In the genomic region with DNA sequence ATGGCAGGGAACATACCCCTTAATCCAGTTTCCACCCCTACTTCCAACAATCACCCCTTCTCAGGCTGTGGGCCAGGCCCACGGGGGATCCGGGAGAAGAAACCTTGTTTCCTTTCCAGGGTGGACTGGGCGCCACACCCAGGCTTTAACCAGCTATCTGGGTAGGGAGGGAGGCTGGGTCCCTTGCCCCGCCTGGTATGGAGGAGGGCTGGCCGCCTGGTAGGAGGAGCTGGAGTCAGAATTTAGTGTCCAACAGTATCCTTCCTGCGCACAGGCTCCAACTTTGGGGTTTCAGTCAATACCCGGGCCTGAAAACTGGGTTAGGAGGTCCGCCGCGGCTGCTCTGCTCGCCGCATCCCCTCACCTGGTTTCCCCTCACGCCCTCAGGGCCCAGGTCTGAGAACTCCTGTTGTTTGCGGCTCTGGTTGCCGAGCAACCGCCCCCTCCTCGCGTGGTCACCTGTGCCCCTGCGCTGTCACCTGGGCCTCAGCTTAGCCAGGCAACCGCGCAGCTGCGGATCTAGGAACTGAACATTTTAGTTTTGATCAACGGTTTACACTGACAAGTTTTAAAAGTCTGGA, we compare ENCODE assay signal across 10 mouse cellular contexts. TPM values are rescaled to one million over a fixed set of nuclear protein-coding genes. Genes with fewer than 3 reads are reported as not detected.
A peak's percentile ranks its signal among the peaks of the same experiment; 100 is the strongest.
DNase-seq lines count a peak whose midpoint lies in the region; ATAC-seq and TF ChIP-seq lines count a peak whose summit lies in the region.
"Had no signal": no experiment of that assay in that cellular context is flagged by ENCODE, and none has a peak within 500 bp of the region (broad histone marks: within the 10 kb centered on the region; RNA-seq: fewer than 3 reads in every experiment).

A gene (minus strand): TSS at position 408 of the 581 bp plus-strand sequence.

- peak within 1 kb of the TSS; percentile 60 for H3K4me2 ChIP-seq in heart, embryonic 13.5 days
- peak within 1 kb of the TSS; percentile 20 for H3K4me2 ChIP-seq in hindbrain, embryonic 13.5 days
- H3K4me2 ChIP-seq in midbrain, embryonic 12.5 days (replicated peaks): 0 out of 2 replicates have a peak within 1 kb of the TSS, but pooled peaks have one; percentile 11

- no peaks in the 10 kb centered on the region for H3K36me3 ChIP-seq in heart, embryonic 13.5 days
- no peaks in the 10 kb centered on the region for H3K36me3 ChIP-seq in heart, adult 2 months (ENCODE audit: control insufficient read depth, insufficient read depth, low read length)
- no peaks in the 10 kb centered on the region for H3K36me3 ChIP-seq in hindbrain, embryonic 13.5 days
- no peaks in the 10 kb centered on the region for H3K36me3 ChIP-seq in midbrain, embryonic 12.5 days

- no peak for ATAC-seq in heart, embryonic 13.5 days (ENCODE audit: extremely low read depth, insufficient number of reproducible peaks, low FRiP score, low TSS enrichment)
- ATAC-seq in hindbrain, embryonic 13.5 days (ENCODE audit: low FRiP score): no peak
- ATAC-seq in midbrain, embryonic 12.5 days (ENCODE audit: low FRiP score, low read depth): no peak
- ATAC-seq: Patski had no signal

- H3K4me1 ChIP-seq in heart, embryonic 13.5 days: peaks cover 23% of the 10 kb centered on the region
- no peaks in the 10 kb centered on the region for H3K4me1 ChIP-seq in heart, adult 2 months (ENCODE audit: control insufficient read depth, insufficient read depth, low read length)
- H3K4me1 ChIP-seq in hindbrain, embryonic 13.5 days (replicated peaks): peaks cover 25% of the 10 kb centered on the region
- H3K4me1 ChIP-seq in midbrain, embryonic 12.5 days: peaks cover 21% of the 10 kb centered on the region

- WGBS in heart, embryonic 13.5 days: 11% methylated on average over 23 of the region's 23 CpGs
- 28% methylated on average over 23 of the region's 23 CpGs for WGBS in heart, adult 2 months
- 12% methylated on average over 23 of the region's 23 CpGs for WGBS in hindbrain, embryonic 13.5 days
- 9% methylated on average over 23 of the region's 23 CpGs for WGBS in midbrain, embryonic 12.5 days

- no peak for TF ChIP-seq EP300 in heart, adult 2 months (IDR thresholded peaks at IDR 0.05; ENCODE audit: insufficient read depth, low read depth, low read length)

- intact Hi-C loops in heart, adult 2 months (cut with DNase I): no loop called here

- H3K9ac ChIP-seq in heart, embryonic 13.5 days: peak within 1 kb of the TSS; percentile 63
- no peak within 1 kb of the TSS for H3K9ac ChIP-seq in heart, adult 2 months (ENCODE audit: low read depth, low read length)
- H3K9ac ChIP-seq in hindbrain, embryonic 13.5 days: peak within 1 kb of the TSS; percentile 36
- no peak within 1 kb of the TSS for H3K9ac ChIP-seq in midbrain, embryonic 12.5 days (replicated peaks)

- no peak for DNase-seq in heart, adult 2 months
- peak; percentile 31 for DNase-seq in brain, embryonic 14.5 days (ENCODE audit: low read depth)
- DNase-seq in thymus, adult 18-20 months: no peak
- no peak for DNase-seq in ovary, postnatal 10 days (ENCODE audit: low spot score)
- DNase-seq in spleen, adult 18-20 months: no peak

- TF ChIP-seq POLR2A in heart, adult 2 months (IDR thresholded peaks at IDR 0.05; ENCODE audit: insufficient read depth, low read depth, low read length): no peak
- no peak for TF ChIP-seq POLR2A in brain, embryonic 14.5 days (IDR thresholded peaks at IDR 0.05; ENCODE audit: borderline replicate concordance, extremely low read depth, insufficient read depth, insufficient read length, poor library complexity, severe bottlenecking)

- H3K4me3 ChIP-seq in heart, embryonic 13.5 days: peak within 1 kb of the TSS; percentile 27
- H3K4me3 ChIP-seq in heart, adult 2 months: no peak within 1 kb of the TSS
- no peak within 1 kb of the TSS for H3K4me3 ChIP-seq in hindbrain, embryonic 13.5 days
- H3K4me3 ChIP-seq in midbrain, embryonic 12.5 days: no peak within 1 kb of the TSS

- H3K79me2 ChIP-seq in heart, adult 2 months (replicated peaks; ENCODE audit: control insufficient read depth, insufficient read depth, low read length): no peaks in the 10 kb centered on the region; the same call in 1 of the 2 replicates

- H3K9me3 ChIP-seq in heart, embryonic 13.5 days: no peaks in the 10 kb centered on the region
- H3K9me3 ChIP-seq in hindbrain, embryonic 13.5 days: no peaks in the 10 kb centered on the region
- H3K9me3 ChIP-seq in midbrain, embryonic 12.5 days: no peaks in the 10 kb centered on the region

- peaks cover 41% of the 10 kb centered on the region for H3K27me3 ChIP-seq in heart, embryonic 13.5 days (replicated peaks)
- H3K27me3 ChIP-seq in heart, adult 2 months (ENCODE audit: control insufficient read depth, insufficient read depth, low read length): no peaks in the 10 kb centered on the region
- peaks cover 39% of the 10 kb centered on the region for H3K27me3 ChIP-seq in hindbrain, embryonic 13.5 days
- H3K27me3 ChIP-seq in midbrain, embryonic 12.5 days: peaks cover 38% of the 10 kb centered on the region
- H3K27me3 ChIP-seq: Patski had no signal

- H3K27ac ChIP-seq in heart, embryonic 13.5 days (replicated peaks): no peak within 1 kb of the TSS
- no peak within 1 kb of the TSS for H3K27ac ChIP-seq in heart, adult 2 months
- no peak within 1 kb of the TSS for H3K27ac ChIP-seq in hindbrain, embryonic 13.5 days
- H3K27ac ChIP-seq in midbrain, embryonic 12.5 days (replicated peaks): no peak within 1 kb of the TSS

- TF ChIP-seq CTCF in heart, adult 2 months (IDR thresholded peaks at IDR 0.05): no peak
- no peak for TF ChIP-seq CTCF in brain, embryonic 14.5 days (IDR thresholded peaks at IDR 0.05; ENCODE audit: borderline replicate concordance, extremely low read depth, insufficient read depth, insufficient read length)

RNA-seq across cellular contexts. Expression of the gene that starts here (rescaled TPM):
- 1.7 and 2.4 TPM in 2 replicates for polyA plus RNA-seq in heart, embryonic 13.5 days (2015; fragmentation: Nextera tagmentation; extraction: Ambion mirVana)
- total RNA-seq in heart, adult 2 months (2021): under 1 TPM; 0.37 to 0.39 TPM
- polyA plus RNA-seq in heart, adult 2 months (2012; rRNA removed): 1.5 and 1.9 TPM in 2 replicates
- polyA plus RNA-seq in brain, embryonic 14.5 days (2012; rRNA removed): 14.8 and 21.6 TPM in 2 replicates
- 7.0 and 8.5 TPM in 2 replicates for polyA plus RNA-seq in hindbrain, embryonic 13.5 days (2015; fragmentation: Nextera tagmentation; extraction: Ambion mirVana)
- polyA plus RNA-seq in midbrain, embryonic 12.5 days (2016; fragmentation: Nextera tagmentation; extraction: Ambion mirVana): 4.8 and 5.3 TPM in 2 replicates
- total RNA-seq: hematopoietic stem cell, adult 5-6 weeks had no signal

Comparison
In these comparisons a context has a peak if more than half of its experiments do, and no peak if none do; other contexts are left out.
1. H3K9ac ChIP-seq: peak in heart, embryonic 13.5 days (single experiment) and hindbrain, embryonic 13.5 days (single experiment); none in heart, adult 2 months (single experiment) and midbrain, embryonic 12.5 days (single experiment).
2. Peak in every context shown above with its lines, with median percentiles within 50 percentile points of each other: H3K4me2 ChIP-seq.